Mouse (Mus musculus): ENCODE data around the gene Tmprss11d.

- TF ChIP-seq EP300 (IDR thresholded peaks at IDR 0.05; ENCODE audit: low read depth) (no peak), CTCF (IDR thresholded peaks at IDR 0.05; ENCODE audit: low read depth) (peak; percentile 23; the same call in 1 of the 2 replicates)
These were observed 20.3 kb downstream of the Tmprss11d start for GRCm38 (mm10) chr5:86352966-86353365.
